Mouse (Mus musculus): ENCODE data around the gene Arfgap2. TPM values are rescaled to one million over a fixed set of nuclear protein-coding genes. Genes with fewer than 3 reads are reported as not detected.

Arfgap2 gene
- polyA plus RNA-seq, 1 experiment from 2014 or later = 74.4 TPM

DNA sequence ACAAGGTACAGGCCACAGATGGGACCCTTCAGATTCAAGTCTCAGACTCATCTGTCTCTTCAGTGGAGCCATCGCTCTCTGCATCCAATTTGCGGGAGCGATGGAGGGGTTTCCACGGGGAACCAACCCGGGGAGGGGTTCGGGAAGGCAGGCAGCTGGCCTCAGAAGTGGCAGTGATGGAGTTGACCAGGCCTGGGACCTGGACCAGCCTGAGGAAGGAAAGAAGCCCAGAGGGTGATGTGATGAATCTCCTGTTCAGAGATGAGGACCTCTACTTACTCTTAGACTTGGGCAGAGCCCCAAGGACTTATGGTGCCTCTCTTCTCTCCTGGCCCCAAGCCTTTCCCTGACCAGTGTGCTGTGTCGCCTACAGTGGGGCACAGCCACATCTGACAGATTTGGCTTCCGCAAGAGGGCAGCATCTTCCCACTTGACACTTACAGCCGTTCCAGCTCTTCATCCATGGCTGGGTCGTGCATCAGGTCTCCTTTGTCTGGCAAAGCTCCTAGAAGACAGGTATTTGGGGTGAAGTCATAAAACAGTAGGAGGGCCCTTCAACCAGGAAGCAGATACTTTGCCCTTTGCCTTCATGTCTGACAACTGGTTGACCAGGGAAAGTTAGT lies 14.1 kb downstream of the Arfgap2 start:
- WGBS = 41% methylated on average over 10 of the region's 10 CpGs
- H3K27ac ChIP-seq (ENCODE audit: low read length) = no peak overlapping the region
- peaks cover 17% of the 10 kb centered on the region for H3K36me3 ChIP-seq (ENCODE audit: control insufficient read depth, insufficient read depth, low read length)

DNA sequence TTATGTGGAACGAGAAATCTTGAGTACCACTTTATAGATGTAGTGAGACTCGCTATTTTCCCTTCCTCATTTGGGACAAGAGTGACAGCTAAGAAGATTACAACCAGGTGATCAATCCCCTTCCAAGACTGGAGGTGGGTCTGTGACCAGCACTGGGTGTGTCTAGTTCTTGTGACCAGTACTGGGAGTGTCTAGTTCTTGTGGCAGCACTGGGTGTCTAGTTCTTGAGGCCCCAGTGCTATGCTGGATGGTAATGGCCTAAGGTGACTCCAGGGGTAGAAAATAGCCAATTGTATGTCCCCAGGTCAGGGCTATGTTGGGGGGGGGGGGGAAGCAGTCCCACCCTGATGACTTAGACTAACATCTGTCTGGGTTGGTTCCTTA lies 14.6 kb downstream of the Arfgap2 start:
- H3K27ac ChIP-seq (ENCODE audit: low read length) = no peak overlapping the region
- 85% methylated on average over 2 of the region's 2 CpGs for WGBS
- no peak for ATAC-seq

More for the DNA sequence above, 14.1 kb downstream of the Arfgap2 start:
- Histone ChIP-seq H3K4me3 (ENCODE audit: low read depth, low read length) (no peak overlapping the region), H3K27me3 (ENCODE audit: control insufficient read depth, insufficient read depth, low read depth, low read length) (no peaks in the 10 kb centered on the region), H3K9me3 (replicated peaks; ENCODE audit: control insufficient read depth, low read length, poor library complexity, severe bottlenecking) (no peaks in the 10 kb centered on the region), H3K4me2 (ENCODE audit: low read length) (no peak overlapping the region), H3K4me1 (ENCODE audit: control insufficient read depth, insufficient read depth, low read length) (no peaks in the 10 kb centered on the region), H3K9ac (ENCODE audit: low read depth, low read length) (no peak overlapping the region)
- ATAC-seq = peak; percentile 78

DNA sequence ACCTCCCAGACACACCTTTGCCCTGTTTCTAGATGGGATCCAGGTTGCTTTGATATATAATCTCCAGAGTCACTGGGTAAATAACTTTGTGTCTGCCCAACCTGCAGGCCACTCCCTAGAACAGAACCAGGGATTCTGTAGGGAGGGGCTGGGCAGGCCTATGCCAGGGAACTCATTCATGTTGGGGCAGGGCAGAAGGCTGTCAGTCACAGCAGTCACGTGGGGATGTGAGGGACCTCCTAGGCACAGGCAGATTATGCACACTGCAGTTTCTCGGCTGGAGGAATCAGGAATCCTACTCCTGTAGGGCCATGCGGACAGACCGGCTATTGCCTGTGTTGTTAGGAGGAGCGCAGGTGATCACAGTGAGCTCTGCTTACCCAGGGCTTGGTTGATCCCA lies 16.6 kb downstream of the Arfgap2 start:
- 42% methylated on average over 5 of the region's 5 CpGs for WGBS
- no peaks in the 10 kb centered on the region for H3K27me3 ChIP-seq (ENCODE audit: control insufficient read depth, insufficient read depth, low read depth, low read length)
- H3K4me2 ChIP-seq (ENCODE audit: low read length) = no peak overlapping the region
- H3K4me1 ChIP-seq (ENCODE audit: control insufficient read depth, insufficient read depth, low read length) = no peaks in the 10 kb centered on the region; the same call in none of the 2 replicates
- no peak overlapping the region for H3K4me3 ChIP-seq (ENCODE audit: low read depth, low read length)
- H3K9ac ChIP-seq (ENCODE audit: low read depth, low read length) = 0 out of 2 replicates have a peak overlapping the region, but pooled peaks have one; percentile 8
- no peak for ATAC-seq
- H3K27ac ChIP-seq (ENCODE audit: low read length) = no peak overlapping the region
- H3K36me3 ChIP-seq (ENCODE audit: control insufficient read depth, insufficient read depth, low read length) = no peaks in the 10 kb centered on the region
- no peaks in the 10 kb centered on the region for H3K9me3 ChIP-seq (replicated peaks; ENCODE audit: control insufficient read depth, low read length, poor library complexity, severe bottlenecking)

More for the DNA sequence above, 14.6 kb downstream of the Arfgap2 start:
- H3K4me1 ChIP-seq (ENCODE audit: control insufficient read depth, insufficient read depth, low read length) = no peaks in the 10 kb centered on the region
- peaks cover 12% of the 10 kb centered on the region for H3K36me3 ChIP-seq (ENCODE audit: control insufficient read depth, insufficient read depth, low read length)
- H3K27me3 ChIP-seq (ENCODE audit: control insufficient read depth, insufficient read depth, low read depth, low read length) = no peaks in the 10 kb centered on the region
- H3K9me3 ChIP-seq (replicated peaks; ENCODE audit: control insufficient read depth, low read length, poor library complexity, severe bottlenecking) = no peaks in the 10 kb centered on the region
- H3K4me2 ChIP-seq (ENCODE audit: low read length) = no peak overlapping the region
- H3K9ac ChIP-seq (ENCODE audit: low read depth, low read length) = no peak overlapping the region
- no peak overlapping the region for H3K4me3 ChIP-seq (ENCODE audit: low read depth, low read length)

DNA sequence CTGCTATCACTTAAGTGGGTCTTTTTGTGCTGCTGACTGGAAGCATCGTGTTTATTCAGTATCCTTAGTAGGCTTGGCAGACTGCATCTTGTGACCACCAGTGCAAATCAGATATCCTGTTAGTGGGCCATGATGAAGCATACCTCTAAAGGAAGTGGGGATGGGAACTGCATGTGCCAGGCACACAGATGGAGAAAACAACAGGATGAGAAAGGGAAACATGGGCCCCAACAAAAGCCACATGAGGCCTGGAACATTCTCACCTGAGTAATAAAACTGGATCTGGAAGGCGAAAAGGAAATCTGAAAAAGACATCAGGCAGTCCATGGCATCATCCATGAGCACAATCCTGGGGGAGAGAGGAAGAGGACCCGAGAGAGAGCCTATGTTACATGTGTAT lies 19.2 kb downstream of the Arfgap2 start:
- Histone ChIP-seq H3K4me1 (ENCODE audit: control insufficient read depth, insufficient read depth, low read length) (no peaks in the 10 kb centered on the region; the same call in none of the 2 replicates), H3K36me3 (ENCODE audit: control insufficient read depth, insufficient read depth, low read length) (no peaks in the 10 kb centered on the region), H3K9me3 (replicated peaks; ENCODE audit: control insufficient read depth, low read length, poor library complexity, severe bottlenecking) (no peaks in the 10 kb centered on the region), H3K9ac (ENCODE audit: low read depth, low read length) (no peak overlapping the region; the same call in 1 of the 2 replicates), H3K4me3 (ENCODE audit: low read depth, low read length) (no peak overlapping the region), H3K27me3 (ENCODE audit: control insufficient read depth, insufficient read depth, low read depth, low read length) (no peaks in the 10 kb centered on the region), H3K27ac (ENCODE audit: low read length) (0 out of 2 replicates have a peak overlapping the region, but pooled peaks have one; percentile 34), H3K4me2 (ENCODE audit: low read length) (no peak overlapping the region)
- 83% methylated on average over 3 of the region's 3 CpGs for WGBS
- no peak for ATAC-seq

GRCm38 (mm10) chr2:91284375-91285199 lies 19.8 kb downstream of the Arfgap2 start:
- Histone ChIP-seq H3K9ac (ENCODE audit: low read depth, low read length) (no peak overlapping the region; the same call in 1 of the 2 replicates), H3K9me3 (replicated peaks; ENCODE audit: control insufficient read depth, low read length, poor library complexity, severe bottlenecking) (no peaks in the 10 kb centered on the region), H3K4me1 (ENCODE audit: control insufficient read depth, insufficient read depth, low read length) (no peaks in the 10 kb centered on the region; the same call in none of the 2 replicates), H3K4me3 (ENCODE audit: low read depth, low read length) (no peak overlapping the region), H3K36me3 (ENCODE audit: control insufficient read depth, insufficient read depth, low read length) (no peaks in the 10 kb centered on the region), H3K27me3 (ENCODE audit: control insufficient read depth, insufficient read depth, low read depth, low read length) (no peaks in the 10 kb centered on the region), H3K4me2 (ENCODE audit: low read length) (no peak overlapping the region), H3K27ac (ENCODE audit: low read length) (peak overlapping the region; percentile 34; the same call in 1 of the 2 replicates)
- ATAC-seq = peak; percentile 56
- WGBS = 59% methylated on average over 13 of the region's 13 CpGs

DNA sequence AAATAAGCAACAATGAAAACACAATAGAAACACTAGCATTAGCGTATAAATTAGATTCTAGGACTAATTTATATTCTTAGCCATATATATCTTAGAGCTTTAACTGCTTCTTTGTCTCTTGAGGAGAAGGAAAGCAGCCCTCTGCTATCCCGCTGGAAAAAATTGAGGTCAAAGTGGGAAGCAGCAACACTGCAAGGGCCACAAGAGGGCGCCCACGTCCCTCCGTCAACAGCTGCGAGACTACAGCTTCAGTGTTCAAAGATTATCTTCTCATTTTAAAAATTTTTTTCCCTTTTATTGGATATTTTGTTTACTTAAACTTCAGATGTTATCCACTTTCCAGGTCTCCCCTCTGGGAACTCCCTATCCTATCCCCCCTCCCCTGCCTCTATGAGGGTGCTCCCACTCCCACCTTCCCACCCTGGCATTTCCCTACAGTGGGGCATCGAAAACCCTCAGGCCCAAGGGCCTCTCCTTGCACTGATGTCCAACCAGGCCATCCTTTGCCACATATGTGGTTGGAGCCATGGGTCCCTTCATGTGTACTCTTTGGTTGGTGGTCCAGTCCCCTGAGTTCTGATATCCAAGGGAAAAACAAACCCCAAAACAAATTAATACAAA lies 21.2 kb downstream of the Arfgap2 start:
- Histone ChIP-seq H3K27ac (ENCODE audit: low read length) (no peak overlapping the region), H3K4me1 (ENCODE audit: control insufficient read depth, insufficient read depth, low read length) (no peaks in the 10 kb centered on the region; the same call in none of the 2 replicates), H3K27me3 (ENCODE audit: control insufficient read depth, insufficient read depth, low read depth, low read length) (no peaks in the 10 kb centered on the region), H3K9me3 (replicated peaks; ENCODE audit: control insufficient read depth, low read length, poor library complexity, severe bottlenecking) (no peaks in the 10 kb centered on the region), H3K4me3 (ENCODE audit: low read depth, low read length) (no peak overlapping the region), H3K4me2 (ENCODE audit: low read length) (no peak overlapping the region), H3K36me3 (ENCODE audit: control insufficient read depth, insufficient read depth, low read length) (no peaks in the 10 kb centered on the region), H3K9ac (ENCODE audit: low read depth, low read length) (no peak overlapping the region)
- WGBS = 13% methylated on average over 7 of the region's 7 CpGs
- ATAC-seq = 0 out of 2 replicates have a peak, but pooled peaks have one; percentile 34

DNA sequence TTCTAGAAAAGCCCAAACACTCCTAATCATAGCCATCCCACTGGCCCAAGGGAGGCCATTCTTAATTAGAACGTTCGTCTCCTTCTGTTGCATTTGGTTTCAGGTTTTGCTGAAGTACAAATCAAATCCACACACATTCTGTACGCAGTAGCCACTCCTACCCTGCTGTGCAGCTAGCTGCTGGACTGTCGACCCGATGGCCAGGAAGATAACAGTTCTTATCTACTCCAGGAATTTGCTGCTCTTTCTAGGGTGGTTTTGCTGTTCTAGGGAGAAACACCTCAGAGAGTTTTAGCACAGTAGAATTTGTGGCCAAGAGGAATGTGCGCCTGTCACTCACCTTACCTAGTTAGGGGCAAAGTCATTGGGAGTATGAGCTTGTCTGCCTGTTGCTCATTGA lies 22.8 kb downstream of the Arfgap2 start:
- H3K4me3 ChIP-seq (ENCODE audit: low read depth, low read length) = no peak overlapping the region
- ATAC-seq = no peak
- H3K27me3 ChIP-seq (ENCODE audit: control insufficient read depth, insufficient read depth, low read depth, low read length) = no peaks in the 10 kb centered on the region
- H3K9me3 ChIP-seq (replicated peaks; ENCODE audit: control insufficient read depth, low read length, poor library complexity, severe bottlenecking) = no peaks in the 10 kb centered on the region
- no peak overlapping the region for H3K9ac ChIP-seq (ENCODE audit: low read depth, low read length)
- 82% methylated on average over 6 of the region's 6 CpGs for WGBS
- H3K36me3 ChIP-seq (ENCODE audit: control insufficient read depth, insufficient read depth, low read length) = no peaks in the 10 kb centered on the region
- H3K4me2 ChIP-seq (ENCODE audit: low read length) = no peak overlapping the region
- no peaks in the 10 kb centered on the region; the same call in none of the 2 replicates for H3K4me1 ChIP-seq (ENCODE audit: control insufficient read depth, insufficient read depth, low read length)
- H3K27ac ChIP-seq (ENCODE audit: low read length) = no peak overlapping the region

DNA sequence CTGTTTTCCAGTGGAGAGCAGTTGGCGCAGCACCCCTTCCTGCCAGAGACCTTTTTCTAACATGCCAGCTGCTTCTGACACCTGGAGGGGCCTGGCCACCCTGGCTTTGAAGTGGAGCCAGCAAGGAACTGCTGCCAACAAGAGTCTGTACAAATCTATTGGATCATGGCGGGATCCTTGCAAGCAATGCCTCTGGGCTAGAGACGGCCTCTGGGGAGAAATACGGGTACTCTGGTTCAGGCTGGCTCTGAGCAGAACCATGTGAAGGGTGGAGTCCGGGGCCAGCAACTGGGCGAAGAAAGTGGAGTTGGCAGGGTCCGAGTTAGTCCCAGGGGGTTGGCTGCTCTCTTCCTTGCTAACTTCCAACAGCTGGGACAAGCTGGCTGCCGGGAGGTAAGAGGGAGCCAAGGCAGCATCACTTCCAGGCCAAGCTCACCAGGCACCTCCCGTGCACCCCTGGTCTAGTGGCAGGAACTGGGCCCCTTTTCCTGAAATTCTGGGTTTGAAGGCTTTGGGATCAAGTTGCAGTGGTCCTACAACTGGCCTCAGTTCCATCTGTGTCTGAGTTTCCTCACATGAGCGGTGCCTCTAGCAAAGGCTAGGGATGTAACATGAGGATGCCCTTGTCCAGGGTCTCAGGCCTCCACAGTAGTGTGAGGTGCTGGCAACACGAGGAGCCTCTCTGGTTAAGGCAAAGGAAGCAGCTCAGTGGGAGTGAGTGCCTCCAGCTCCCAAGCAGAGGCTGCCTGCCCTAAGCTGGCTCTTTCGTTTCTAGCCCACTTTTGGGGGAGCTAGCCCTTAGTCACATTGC lies 26.6 kb downstream of the Arfgap2 start:
- no peak overlapping the region for H3K4me3 ChIP-seq (ENCODE audit: low read depth, low read length)
- H3K9ac ChIP-seq (ENCODE audit: low read depth, low read length) = no peak overlapping the region
- no peak for ATAC-seq
- H3K27ac ChIP-seq (ENCODE audit: low read length) = no peak overlapping the region
- no peaks in the 10 kb centered on the region for H3K27me3 ChIP-seq (ENCODE audit: control insufficient read depth, insufficient read depth, low read depth, low read length)
- no peak overlapping the region for H3K4me2 ChIP-seq (ENCODE audit: low read length)
- no peaks in the 10 kb centered on the region for H3K4me1 ChIP-seq (ENCODE audit: control insufficient read depth, insufficient read depth, low read length)
- no peaks in the 10 kb centered on the region for H3K9me3 ChIP-seq (replicated peaks; ENCODE audit: control insufficient read depth, low read length, poor library complexity, severe bottlenecking)
- 72% methylated on average over 12 of the region's 12 CpGs for WGBS
- no peaks in the 10 kb centered on the region for H3K36me3 ChIP-seq (ENCODE audit: control insufficient read depth, insufficient read depth, low read length)
